Mouse (Mus musculus): ENCODE results near the gene Ssbp4.

DNA sequence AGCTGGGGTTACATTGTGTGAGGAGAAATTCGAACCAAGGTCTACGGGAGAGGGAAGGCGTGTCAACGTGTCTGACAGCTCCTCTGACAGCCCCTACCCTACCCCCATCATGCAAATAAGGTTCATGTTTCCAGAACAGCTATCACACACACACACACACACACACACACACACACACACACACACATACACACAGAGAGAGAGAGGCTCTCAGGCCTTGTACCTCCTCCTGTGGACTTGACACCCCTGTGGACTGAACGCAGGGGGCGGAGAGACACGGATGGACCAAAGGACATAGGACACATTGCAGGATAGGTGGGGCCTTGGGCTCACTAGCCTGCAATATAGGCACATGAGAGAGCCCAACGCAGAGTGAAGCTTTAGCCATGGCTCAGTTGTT, 28.2 kb upstream of the Ssbp4 start:
- TF ChIP-seq POLR2A (IDR thresholded peaks at IDR 0.05; ENCODE audit: borderline replicate concordance, low read depth, low read length) (no peak), CTCF (IDR thresholded peaks at IDR 0.05; ENCODE audit: low read depth, low read length) (no peak)
